In the genomic region with DNA sequence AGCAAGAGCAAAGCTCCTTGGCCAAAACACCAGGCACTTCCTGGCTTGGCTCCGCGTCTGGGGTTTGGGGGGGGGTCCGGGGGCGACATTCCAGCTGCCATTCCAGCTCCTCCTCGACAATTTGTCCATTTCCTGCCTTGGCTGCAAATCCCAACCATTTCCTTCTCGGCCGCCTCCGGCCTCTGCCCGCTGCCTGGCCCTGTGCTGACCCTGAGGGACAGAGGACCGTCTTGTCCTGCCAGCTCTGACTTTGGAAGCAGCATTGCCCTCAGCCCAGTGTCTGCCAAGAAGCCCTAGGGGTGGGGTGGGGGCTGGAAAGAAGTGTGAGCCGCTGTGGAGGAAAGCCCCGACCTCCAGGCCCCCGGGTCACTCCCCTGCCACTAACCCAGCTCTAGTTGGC, we compare ENCODE assay signal across 12 mouse cellular contexts. TPM values are rescaled to one million over a fixed set of nuclear protein-coding genes. Genes with fewer than 3 reads are reported as not detected.
DNase-seq lines count a peak whose midpoint lies in the region; ATAC-seq lines count a peak whose summit lies in the region.
"Had no signal": no experiment of that assay in that cellular context is flagged by ENCODE, and none has a peak within 500 bp of the region (broad histone marks: within the 10 kb centered on the region; RNA-seq: fewer than 3 reads in every experiment).

No protein-coding gene starts in this region.

- no peaks in the 10 kb centered on the region for H3K36me3 ChIP-seq in hindbrain, embryonic 10.5 days
- no peaks in the 10 kb centered on the region for H3K36me3 ChIP-seq in hindbrain, embryonic 11.5 days (ENCODE audit: control insufficient read depth, insufficient read depth, low read length)
- no peaks in the 10 kb centered on the region for H3K36me3 ChIP-seq in kidney, embryonic 15.5 days
- H3K36me3 ChIP-seq: heart, embryonic 12.5 days; hindbrain, embryonic 15.5 days; neural tube, embryonic 13.5 days had no signal

- no peak for ATAC-seq in hindbrain, embryonic 11.5 days (ENCODE audit: low FRiP score)
- ATAC-seq in kidney, embryonic 15.5 days (replicated peaks; ENCODE audit: low FRiP score), result no peak

- H3K27ac ChIP-seq in hindbrain, embryonic 10.5 days, result 0 out of 2 replicates have a peak overlapping the region, but pooled peaks have one; percentile 35
- H3K27ac ChIP-seq in hindbrain, embryonic 11.5 days (ENCODE audit: low read depth, low read length), result no peak overlapping the region
- peak overlapping the region; percentile 37; the same call in 1 of the 2 replicates for H3K27ac ChIP-seq in kidney, embryonic 15.5 days
- H3K27ac ChIP-seq: hindbrain, embryonic 15.5 days; liver, embryonic 14.5 days; neural tube, embryonic 13.5 days had no signal

- H3K4me3 ChIP-seq in hindbrain, embryonic 10.5 days, result no peak overlapping the region
- H3K4me3 ChIP-seq in hindbrain, embryonic 11.5 days (ENCODE audit: low read depth, low read length), result no peak overlapping the region
- no peak overlapping the region for H3K4me3 ChIP-seq in kidney, embryonic 15.5 days (replicated peaks)
- H3K4me3 ChIP-seq: heart, embryonic 12.5 days; hindbrain, embryonic 15.5 days; neural tube, embryonic 13.5 days had no signal

- H3K9me3 ChIP-seq in hindbrain, embryonic 10.5 days, result no peaks in the 10 kb centered on the region
- H3K9me3 ChIP-seq in hindbrain, embryonic 11.5 days (ENCODE audit: control insufficient read depth, low read length), result no peaks in the 10 kb centered on the region
- no peaks in the 10 kb centered on the region for H3K9me3 ChIP-seq in kidney, embryonic 15.5 days (replicated peaks)
- H3K9me3 ChIP-seq: heart, embryonic 12.5 days; hindbrain, embryonic 15.5 days; neural tube, embryonic 13.5 days had no signal

- WGBS in hindbrain, embryonic 10.5 days, result 62% methylated on average over 13 of the region's 13 CpGs
- 77% methylated on average over 13 of the region's 13 CpGs for WGBS in hindbrain, embryonic 11.5 days
- 56% methylated on average over 13 of the region's 13 CpGs for WGBS in kidney, embryonic 15.5 days

- H3K9ac ChIP-seq in hindbrain, embryonic 11.5 days (ENCODE audit: low read depth, low read length), result no peak overlapping the region
- H3K9ac ChIP-seq in kidney, embryonic 15.5 days, result no peak overlapping the region
- H3K9ac ChIP-seq: heart, embryonic 12.5 days; hindbrain, embryonic 15.5 days; liver, embryonic 14.5 days; neural tube, embryonic 13.5 days had no signal

- peaks cover 38% of the 10 kb centered on the region for H3K4me1 ChIP-seq in hindbrain, embryonic 10.5 days (replicated peaks)
- peaks cover 4% of the 10 kb centered on the region; the same call in 1 of the 2 replicates for H3K4me1 ChIP-seq in hindbrain, embryonic 11.5 days (replicated peaks; ENCODE audit: control insufficient read depth, insufficient read depth, low read length)
- peaks cover 51% of the 10 kb centered on the region for H3K4me1 ChIP-seq in kidney, embryonic 15.5 days

- no peaks in the 10 kb centered on the region for H3K27me3 ChIP-seq in hindbrain, embryonic 10.5 days (ENCODE audit: insufficient read depth, poor library complexity, severe bottlenecking)
- H3K27me3 ChIP-seq in hindbrain, embryonic 11.5 days (ENCODE audit: control insufficient read depth, insufficient read depth, low read length), result no peaks in the 10 kb centered on the region
- H3K27me3 ChIP-seq in kidney, embryonic 15.5 days, result peaks cover 3% of the 10 kb centered on the region; the same call in 1 of the 2 replicates
- H3K27me3 ChIP-seq: heart, embryonic 12.5 days; hindbrain, embryonic 15.5 days; neural tube, embryonic 13.5 days had no signal

- H3K4me2 ChIP-seq in hindbrain, embryonic 11.5 days (replicated peaks; ENCODE audit: low read depth, low read length), result no peak overlapping the region
- H3K4me2 ChIP-seq in kidney, embryonic 15.5 days, result no peak overlapping the region
- H3K4me2 ChIP-seq: heart, embryonic 12.5 days; hindbrain, embryonic 15.5 days; neural tube, embryonic 13.5 days had no signal

- no peak for DNase-seq in hindbrain, embryonic 10.5 days (ENCODE audit: low spot score)
- DNase-seq in hindbrain, embryonic 11.5 days (ENCODE audit: low spot score), result no peak
- DNase-seq in adrenal gland, postnatal 14 days, result peak; percentile 69
- peak; percentile 50 for DNase-seq in lung, postnatal 25 days (ENCODE audit: low spot score)
- no peak for DNase-seq in cerebellum, postnatal 25 days
- no peak for DNase-seq in thymus, postnatal 25 days
- DNase-seq: midbrain, embryonic 14.5 days had no signal

RNA-seq across cellular contexts. Expression of a gene that starts 44.2 kb away (rescaled TPM):
- 10.4 and 12.8 TPM in 2 replicates for polyA plus RNA-seq in hindbrain, embryonic 10.5 days (2016; fragmentation: Nextera tagmentation; extraction: Ambion mirVana)
- polyA plus RNA-seq in hindbrain, embryonic 11.5 days (2014; fragmentation: Nextera tagmentation; extraction: Ambion mirVana), result 10.9 and 12.4 TPM in 2 replicates
- total RNA-seq in adrenal gland, postnatal 14 days (2021), result 22.0 and 26.0 TPM in 2 replicates
- polyA plus RNA-seq in kidney, embryonic 15.5 days (2015; fragmentation: Nextera tagmentation; extraction: Ambion mirVana), result 52.9 and 55.7 TPM in 2 replicates

Comparison
In these comparisons a context has a peak if more than half of its experiments do, and no peak if none do; other contexts are left out.
1. DNase-seq: peak in adrenal gland, postnatal 14 days (single experiment) and lung, postnatal 25 days (single experiment); none in hindbrain, embryonic 10.5 days (single experiment), hindbrain, embryonic 11.5 days (single experiment), cerebellum, postnatal 25 days (0 of 2) and thymus, postnatal 25 days (single experiment).